Mouse (Mus musculus): ENCODE measurements around the gene Tmie.
A peak's percentile ranks its signal among the peaks of the same experiment; 100 is the strongest.
"Not testable (repeated sequence)": the region's sequence is repeated elsewhere in the genome, so short reads cannot be mapped to it uniquely, and the experiment has no call there.

The Tmie gene

DNA sequence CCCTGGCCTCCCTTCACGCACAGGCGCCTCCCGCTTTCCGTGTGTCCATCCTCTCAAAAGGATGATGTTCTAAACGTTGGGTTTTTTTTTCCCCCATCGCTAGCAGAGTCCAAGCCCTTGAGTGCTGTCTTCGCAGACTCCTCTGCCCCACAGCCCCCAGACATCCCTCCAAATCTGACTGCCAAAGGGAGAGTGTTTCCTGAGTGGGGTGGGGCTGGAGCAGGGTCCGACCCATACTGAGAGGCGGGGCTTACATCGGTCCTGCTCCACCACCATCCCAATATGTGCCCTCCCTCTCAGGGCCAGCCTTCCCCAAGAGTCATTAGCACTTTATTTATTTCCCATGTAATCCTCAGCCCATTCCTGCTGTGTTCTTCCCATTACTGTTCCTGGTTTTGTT, 45.0 kb downstream of the Tmie start:
- DNase-seq: no peak

DNA sequence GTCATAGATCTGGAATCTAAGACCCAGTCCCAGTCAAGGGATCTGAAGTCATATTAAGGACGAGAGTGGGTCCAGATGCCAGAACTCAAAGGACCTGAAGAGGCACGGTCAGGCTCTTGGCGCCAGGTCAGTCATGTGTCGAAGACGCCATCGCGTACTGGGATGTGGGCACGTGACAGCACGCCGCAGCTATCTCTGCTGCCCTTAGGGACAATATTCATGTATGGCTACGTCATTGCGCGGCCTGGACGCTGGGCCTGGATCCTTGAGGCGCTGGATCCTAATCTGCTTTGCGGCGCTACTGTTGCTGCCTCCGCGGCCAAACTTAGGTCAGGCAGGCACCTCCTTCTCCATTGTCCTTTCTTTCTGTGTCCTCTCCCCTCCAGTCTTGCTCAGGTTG, 45.5 kb downstream of the Tmie start, which contains the start of gene Prss45:
Gene Prss45, plus strand, starts transcription at position 178 of the 400 bp plus-strand sequence.
- no peak for DNase-seq

DNA sequence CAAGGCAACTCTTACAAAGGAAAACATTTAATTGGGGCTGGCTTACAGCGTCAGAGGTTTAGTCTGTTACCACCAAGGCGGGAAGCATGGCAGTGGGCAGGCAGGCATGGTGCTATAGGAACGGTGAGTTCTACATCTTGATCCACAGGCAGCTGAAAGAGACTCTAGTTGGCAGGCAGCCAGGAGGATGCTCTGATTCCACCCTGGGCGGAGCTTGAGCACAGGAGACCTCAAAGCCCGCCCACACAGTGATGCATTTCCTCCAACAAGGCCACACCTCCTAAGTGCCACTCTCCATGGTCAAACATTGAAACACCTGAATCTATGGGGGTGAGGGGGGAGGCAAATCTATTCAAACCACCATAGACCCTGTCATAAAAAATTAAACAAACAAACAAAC, 46.9 kb downstream of the Tmie start:
- DNase-seq: no peak

- no peak for DNase-seq
Observed at GRCm38 (mm10) chr9:110826390-110826789, 53.5 kb downstream of the Tmie start, which contains the start of gene Prss43. Prss43 (plus strand) TSS chr9:110826690.

GRCm38 (mm10) chr9:110825832-110826231, 54.1 kb downstream of the Tmie start:
- no peak for DNase-seq

- DNase-seq: no peak
Observed at GRCm38 (mm10) chr9:110825426-110825825, 54.5 kb downstream of the Tmie start.

DNA sequence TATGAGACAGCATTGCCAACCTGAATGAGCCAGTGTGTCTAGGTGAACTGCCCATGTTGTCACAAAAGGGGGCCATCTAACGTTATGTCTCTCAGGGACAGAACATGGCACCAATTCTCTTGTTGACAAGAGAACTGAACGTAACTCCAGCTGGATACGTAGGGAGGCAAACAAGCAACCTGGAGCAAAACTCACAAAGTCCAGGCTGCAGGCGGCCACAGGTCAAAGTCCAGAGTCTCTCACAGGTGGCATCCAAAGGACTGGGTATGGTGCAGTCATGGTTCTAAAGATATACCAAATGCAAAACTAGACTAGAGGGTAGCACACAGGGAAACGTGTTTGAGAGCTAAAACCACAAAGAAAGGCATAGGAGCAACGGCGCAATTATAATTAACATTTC, 58.5 kb downstream of the Tmie start:
- DNase-seq: peak; percentile 66

DNA sequence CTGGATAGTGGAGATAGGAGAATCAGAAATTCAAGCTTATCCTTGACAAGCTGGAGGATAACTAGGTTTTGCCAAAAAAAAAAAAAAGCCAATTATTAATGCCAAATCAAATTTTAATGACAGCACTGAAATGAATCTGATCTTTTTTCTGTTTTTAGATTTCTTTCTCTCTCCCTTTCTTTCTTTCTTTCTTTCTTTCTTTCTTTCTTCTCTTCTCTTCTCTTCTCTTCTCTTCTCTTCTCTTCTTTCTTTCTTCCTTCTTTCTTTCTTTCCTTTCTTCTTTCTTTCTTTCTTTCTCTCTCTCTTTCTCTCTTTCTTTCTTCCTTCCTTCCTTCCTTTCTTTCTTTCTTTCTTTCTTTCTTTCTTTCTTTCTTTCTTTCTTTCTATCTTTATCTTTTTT, 59.4 kb downstream of the Tmie start:
- not testable (repeated sequence) for DNase-seq

Measured in kidney, adult 9 months (tissue).